Mouse (Mus musculus) MEL (cell line): ENCODE measurements at regions not wholly inside any gene's neighbourhood (a gene's known extent, or its start where the extent isn't known, plus 50 kb on each side); places are given as distances from the start of the nearest gene placed in this dataset.

Experiments
- DNase-seq: peaks from one replicate; pipeline ENCODE4 v3.0.0; 2011; ENCODE audit warnings: low read depth, low spot score
- H3K27ac ChIP-seq: 2 replicates; pipeline ENCODE4 v1.5.1; 2012; ENCODE audit warnings: low read depth, mild to moderate bottlenecking, control low read depth, low read length, moderate library complexity; ENCODE audit not compliant: control insufficient read depth
- H3K27me3 ChIP-seq, 2 experiments: fragments of 150-350 bp in 1 of 2; sonication (generic) in 1 of 2; 2 replicates each; pipeline ENCODE4 v1.6.1; 2012; ENCODE audit warnings: low read length in 2 of 2, mild to moderate bottlenecking in 2 of 2, improper control_type of control experiment in 1 of 2, moderate library complexity in 1 of 2; ENCODE audit not compliant: insufficient read depth in 2 of 2, control insufficient read depth in 1 of 2
- H3K36me3 ChIP-seq, 2 experiments: 2 replicates each; pipeline ENCODE4 v1.6.1; 2012 to 2014; ENCODE audit warnings: low read length in 2 of 2, improper control_type of control experiment in 1 of 2, inconsistent platforms in 1 of 2, mild to moderate bottlenecking in 1 of 2; ENCODE audit not compliant: insufficient read depth in 2 of 2, control insufficient read depth in 1 of 2
- H3K4me1 ChIP-seq, 2 experiments: fragments of 150-350 bp in 1 of 2; sonication (generic) in 1 of 2; 2 replicates each; pipeline ENCODE4 v1.6.1; 2012; ENCODE audit warnings: low read length in 2 of 2, improper control_type of control experiment in 1 of 2, mild to moderate bottlenecking in 1 of 2; ENCODE audit not compliant: insufficient read depth in 2 of 2, control insufficient read depth in 1 of 2
- H3K4me3 ChIP-seq, 2 experiments: fragments of 150-350 bp in 1 of 2; sonication (generic) in 1 of 2; 2 replicates each; pipeline ENCODE4 v1.5.1; 2012; ENCODE audit warnings: low read depth in 2 of 2, low read length in 2 of 2, mild to moderate bottlenecking in 2 of 2, moderate library complexity in 2 of 2, control low read depth in 1 of 2, improper control_type of control experiment in 1 of 2; ENCODE audit not compliant: control insufficient read depth in 1 of 2, insufficient read depth in 1 of 2
- H3K79me2 ChIP-seq: 2 replicates; pipeline ENCODE4 v1.6.1; 2012; ENCODE audit warnings: mild to moderate bottlenecking, low read length, moderate library complexity; ENCODE audit not compliant: control insufficient read depth, poor library complexity, insufficient read depth
- H3K9ac ChIP-seq: 2 replicates; pipeline ENCODE4 v1.6.1; 2012; ENCODE audit warnings: low read depth, mild to moderate bottlenecking, control low read depth, low read length, moderate library complexity; ENCODE audit not compliant: control insufficient read depth, poor library complexity, severe bottlenecking
- H3K9me3 ChIP-seq: fragments of 150-350 bp; sonication (generic); replicated peaks from 2 replicates; pipeline ENCODE4 v1.6.1; 2012; ENCODE audit warnings: mild to moderate bottlenecking, low read length, improper control_type of control experiment, moderate library complexity; ENCODE audit not compliant: insufficient read depth
- BHLHE40 ChIP-seq: IDR thresholded peaks from 2 replicates; pipeline ENCODE4 v1.6.1; 2012; ENCODE audit warnings: low read depth, mild to moderate bottlenecking, inconsistent platforms, low read length, improper control_type of control experiment, borderline replicate concordance
- CHD2 ChIP-seq: IDR thresholded peaks from 2 replicates; pipeline ENCODE4 v1.6.1; 2011; ENCODE audit warnings: low read length, improper control_type of control experiment
- CTCF ChIP-seq, 3 experiments: IDR thresholded peaks in 2 of 3; conservative IDR thresholded peaks in 1 of 3; 2 replicates each; pipeline ENCODE4 v1.5.1; 2011 to 2012; ENCODE audit warnings: low read length in 3 of 3, low read depth in 2 of 3, mild to moderate bottlenecking in 2 of 3, improper control_type of control experiment in 1 of 3, inconsistent platforms in 1 of 3, mixed read lengths in 1 of 3, moderate library complexity in 1 of 3; ENCODE audit not compliant: control insufficient read depth in 1 of 3, insufficient read depth in 1 of 3, poor library complexity in 1 of 3, severe bottlenecking in 1 of 3
- E2F4 ChIP-seq: IDR thresholded peaks from 2 replicates; pipeline ENCODE4 v1.6.1; 2011; ENCODE audit warnings: low read depth, low read length, improper control_type of control experiment, borderline replicate concordance
- ELF1 ChIP-seq: IDR thresholded peaks from 2 replicates; pipeline ENCODE4 v1.6.1; 2014; ENCODE audit warnings: low read depth, mild to moderate bottlenecking, inconsistent platforms, low read length, improper control_type of control experiment, moderate library complexity
- ETS1 ChIP-seq: IDR thresholded peaks from 2 replicates; pipeline ENCODE4 v1.6.1; 2012; ENCODE audit warnings: low read depth, mild to moderate bottlenecking, inconsistent platforms, low read length, improper control_type of control experiment, moderate library complexity
- GATA1 ChIP-seq: IDR thresholded peaks from 2 replicates; pipeline ENCODE4 v1.6.1; 2011; ENCODE audit warnings: low read depth, low read length, improper control_type of control experiment
- KAT2A ChIP-seq: conservative IDR thresholded peaks from 2 replicates; pipeline ENCODE4 v1.6.1; 2012; ENCODE audit warnings: low read depth, low read length, improper control_type of control experiment, inconsistent platforms
- MAFK ChIP-seq: IDR thresholded peaks from 2 replicates; pipeline ENCODE4 v1.6.1; 2011; ENCODE audit warnings: low read depth, mild to moderate bottlenecking, low read length, improper control_type of control experiment, borderline replicate concordance
- MAZ ChIP-seq: IDR thresholded peaks from 2 replicates; pipeline ENCODE4 v1.6.1; 2012; ENCODE audit warnings: low read depth, mild to moderate bottlenecking, inconsistent platforms, low read length, improper control_type of control experiment
- MYB ChIP-seq: IDR thresholded peaks from 2 replicates; pipeline ENCODE4 v1.6.1; 2011; ENCODE audit warnings: mild to moderate bottlenecking, low read depth, low read length, improper control_type of control experiment
- NELFE ChIP-seq: IDR thresholded peaks from 2 replicates; pipeline ENCODE4 v1.6.1; 2011; ENCODE audit warnings: low read depth, low read length, improper control_type of control experiment
- RCOR1 ChIP-seq: IDR thresholded peaks from 2 replicates; pipeline ENCODE4 v1.6.1; 2012; ENCODE audit warnings: low read depth, mild to moderate bottlenecking, inconsistent platforms, low read length, improper control_type of control experiment
- SMC3 ChIP-seq: IDR thresholded peaks from 2 replicates; pipeline ENCODE4 v1.6.1; 2011; ENCODE audit warnings: low read depth, low read length, improper control_type of control experiment
- TAL1 ChIP-seq: IDR thresholded peaks from 2 replicates; pipeline ENCODE4 v1.6.1; 2012; ENCODE audit warnings: mild to moderate bottlenecking, inconsistent platforms, low read length, moderate library complexity, mixed read lengths
- UBTF ChIP-seq: IDR thresholded peaks from 2 replicates; pipeline ENCODE4 v1.6.1; 2012; ENCODE audit warnings: low read depth, mild to moderate bottlenecking, inconsistent platforms, low read length, improper control_type of control experiment, moderate library complexity, borderline replicate concordance; ENCODE audit not compliant: insufficient read depth
- USF2 ChIP-seq, 2 experiments: IDR thresholded peaks; 2 replicates each; pipeline ENCODE4 v1.6.1; 2011 to 2012; ENCODE audit warnings: improper control_type of control experiment in 2 of 2, low read length in 2 of 2, borderline replicate concordance in 1 of 2, inconsistent platforms in 1 of 2, low read depth in 1 of 2, mild to moderate bottlenecking in 1 of 2; ENCODE audit not compliant: insufficient read depth in 1 of 2

DNA sequence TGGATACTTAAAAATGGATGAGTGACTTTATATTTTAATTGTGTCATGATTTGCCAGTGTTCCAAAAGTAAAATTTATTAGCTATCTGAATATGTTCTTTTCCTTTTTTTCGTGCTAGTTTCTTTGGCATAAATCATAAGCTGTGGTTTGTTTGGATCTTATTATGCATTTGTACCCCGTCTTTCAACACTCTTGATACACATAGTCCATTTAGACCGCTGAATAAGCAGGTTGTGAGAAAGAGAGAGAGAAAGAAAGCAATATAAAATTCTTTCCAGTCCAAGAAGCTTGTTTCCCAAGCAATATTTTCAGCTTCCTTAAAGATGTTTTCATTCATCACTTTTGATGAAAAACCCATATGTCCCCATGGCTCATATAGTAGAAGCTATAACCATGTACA, 138.4 kb downstream of the Ppp1r3a start:
- Histone ChIP-seq H3K79me2 (no peaks in the 10 kb centered on the region), H3K27ac (no peak overlapping the region), H3K9me3 (no peaks in the 10 kb centered on the region)
- TF ChIP-seq MYB (no peak), CTCF (IDR thresholded peaks at IDR 0.05 in 2 of 3, conservative IDR thresholded peaks at IDR 0.05 in 1 of 3; ENCODE audit: control insufficient read depth in 1 of 3, insufficient read depth in 1 of 3, low read depth in 2 of 3, low read length in 3 of 3, poor library complexity in 1 of 3, severe bottlenecking in 1 of 3) (no peak), TAL1 (no peak), USF2 (IDR thresholded peaks at IDR 0.05; ENCODE audit: borderline replicate concordance in 1 of 2, insufficient read depth in 1 of 2, low read depth in 1 of 2, low read length in 2 of 2) (no peak), CHD2 (no peak), UBTF (no peak), SMC3 (no peak), ELF1 (no peak), E2F4 (no peak), KAT2A (no peak)
- TF ChIP-seq, all 39 proteins: peak for 0
- DNase-seq, result no peak
- no peaks in the 10 kb centered on the region for H3K27me3 ChIP-seq
- no peak overlapping the region for H3K9ac ChIP-seq
- no peaks in the 10 kb centered on the region for H3K4me1 ChIP-seq
- no peaks in the 10 kb centered on the region for H3K36me3 ChIP-seq
- no peak overlapping the region for H3K4me3 ChIP-seq

DNA sequence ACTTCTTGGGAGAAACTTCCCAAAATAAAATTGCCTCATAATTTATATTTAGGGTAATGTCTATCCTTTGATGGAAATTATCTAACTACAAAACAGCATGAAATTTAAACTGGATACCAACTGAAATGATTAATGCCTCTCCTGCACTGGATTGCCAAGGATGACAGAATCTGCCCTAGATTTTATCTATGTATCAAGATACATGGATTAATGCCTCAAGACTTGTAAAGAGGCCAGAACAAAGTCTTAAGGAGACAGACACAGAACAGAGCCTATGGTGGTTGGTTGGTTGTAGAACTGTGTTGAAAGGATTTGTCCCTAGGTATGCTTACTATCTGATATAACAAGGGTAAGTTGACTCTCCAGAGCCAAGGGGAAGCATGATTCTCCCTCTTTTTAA, 147.0 kb downstream of the Ppp1r3a start:
- TF ChIP-seq NELFE, result no peak
- no peak for TF ChIP-seq BHLHE40
- TF ChIP-seq ETS1, result no peak
- TF ChIP-seq GATA1, result no peak
- no peak for TF ChIP-seq MAFK
- TF ChIP-seq USF2 (IDR thresholded peaks at IDR 0.05; ENCODE audit: borderline replicate concordance in 1 of 2, insufficient read depth in 1 of 2, low read depth in 1 of 2, low read length in 2 of 2), result no peak
- no peak for TF ChIP-seq CTCF (IDR thresholded peaks at IDR 0.05 in 2 of 3, conservative IDR thresholded peaks at IDR 0.05 in 1 of 3; ENCODE audit: control insufficient read depth in 1 of 3, insufficient read depth in 1 of 3, low read depth in 2 of 3, low read length in 3 of 3, poor library complexity in 1 of 3, severe bottlenecking in 1 of 3)
- no peak for TF ChIP-seq MAZ
- TF ChIP-seq KAT2A, result no peak
- TF ChIP-seq RCOR1, result no peak
- no peak for TF ChIP-seq E2F4
- TF ChIP-seq, all 39 proteins: peak for 0

More for the DNA sequence above, 147.0 kb downstream of the Ppp1r3a start:
- Histone ChIP-seq H3K4me3 (no peak overlapping the region), H3K79me2 (no peaks in the 10 kb centered on the region), H3K27me3 (no peaks in the 10 kb centered on the region), H3K4me1 (no peaks in the 10 kb centered on the region), H3K9ac (no peak overlapping the region), H3K27ac (no peak overlapping the region), H3K9me3 (no peaks in the 10 kb centered on the region), H3K36me3 (no peaks in the 10 kb centered on the region)
- DNase-seq, result no peak
